Mouse (Mus musculus) kidney, adult 2 months (tissue): ENCODE measurements at regions not wholly inside any gene's neighbourhood (a gene's known extent, or its start where the extent isn't known, plus 50 kb on each side); places are given as distances from the start of the nearest gene placed in this dataset.
"Not testable (repeated sequence)": the region's sequence is repeated elsewhere in the genome, so short reads cannot be mapped to it uniquely, and the experiment has no call there.

Experiments
- DNase-seq: peaks from one replicate; pipeline ENCODE4 v3.0.0; 2021
- H3K27ac ChIP-seq: fragments of 200-500 bp; 2 replicates; pipeline ENCODE4 v1.5.1; 2012; ENCODE audit warnings: low read depth, low read length, control low read depth, inconsistent platforms; ENCODE audit not compliant: insufficient read depth
- H3K27me3 ChIP-seq: fragments of 200-500 bp; replicated peaks from 2 replicates; pipeline ENCODE4 v1.6.1; 2012; ENCODE audit warnings: mild to moderate bottlenecking, moderate library complexity, low read length, inconsistent platforms; ENCODE audit not compliant: control insufficient read depth, insufficient read depth
- H3K36me3 ChIP-seq: fragments of 200-500 bp; 2 replicates; pipeline ENCODE4 v1.6.1; 2012; ENCODE audit warnings: mild to moderate bottlenecking, moderate library complexity, low read length, inconsistent platforms; ENCODE audit not compliant: control insufficient read depth, insufficient read depth
- H3K4me1 ChIP-seq: fragments of 200-500 bp; 2 replicates; pipeline ENCODE4 v1.6.1; 2011; ENCODE audit warnings: low read length; ENCODE audit not compliant: control insufficient read depth, insufficient read depth
- H3K4me3 ChIP-seq: fragments of 200-500 bp; 2 replicates; pipeline ENCODE4 v1.5.1; 2011; ENCODE audit warnings: mild to moderate bottlenecking, low read depth, low read length, control low read depth; ENCODE audit not compliant: insufficient read depth
- CTCF ChIP-seq: fragments of 200-500 bp; conservative IDR thresholded peaks from 2 replicates; pipeline ENCODE4 v1.5.1; 2011; ENCODE audit warnings: low read depth, mild to moderate bottlenecking, control low read depth, low read length, moderate library complexity, mixed read lengths; ENCODE audit not compliant: insufficient read depth, insufficient read length
- POLR2A ChIP-seq: fragments of 200-500 bp; IDR thresholded peaks from one replicate; pipeline ENCODE4 v1.6.1; 2011; ENCODE audit warnings: low read depth, low read length, control low read depth
- WGBS: fragments of 180-500 bp; shearing (Covaris S2); methylation state at CpG from one replicate; pipeline ENCODE4 v1.1.7; 2018; 5-methylcytosine and 5-hydroxymethylcytosine counted together

- WGBS: 60% methylated on average over 2 of the region's 2 CpGs
- Histone ChIP-seq H3K4me1 (no peaks in the 10 kb centered on the region), H3K27ac (no peak overlapping the region), H3K4me3 (no peak overlapping the region), H3K36me3 (no peaks in the 10 kb centered on the region), H3K27me3 (no peaks in the 10 kb centered on the region)
- no peak for DNase-seq
- TF ChIP-seq POLR2A (no peak), CTCF (no peak)
These were observed 448.0 kb upstream of the Cox7c start for GRCm38 (mm10) chr13:86494721-86495120.

GRCm38 (mm10) chr13:86468752-86469151, 422.0 kb upstream of the Cox7c start:
- Histone ChIP-seq H3K4me3 (no peak overlapping the region), H3K27me3 (no peaks in the 10 kb centered on the region), H3K27ac (no peak overlapping the region), H3K36me3 (no peaks in the 10 kb centered on the region), H3K4me1 (no peaks in the 10 kb centered on the region)
- whole genome bisulfite sequencing: 58% methylated on average over 4 of the region's 4 CpGs
- no peak for DNase-seq
- TF ChIP-seq CTCF (no peak), POLR2A (no peak)

GRCm38 (mm10) chr13:86422646-86423045, 375.9 kb upstream of the Cox7c start:
- 80% methylated on average over 2 of the region's 2 CpGs for WGBS
- TF ChIP-seq CTCF (no peak), POLR2A (no peak)

GRCm38 (mm10) chr13:86381363-86381762, 334.7 kb upstream of the Cox7c start:
- no peaks in the 10 kb centered on the region for H3K27me3 ChIP-seq
- no peak overlapping the region for H3K4me3 ChIP-seq
- no peak for DNase-seq
- H3K27ac ChIP-seq: no peak overlapping the region
- 81% methylated on average over 3 of the region's 3 CpGs for WGBS
- TF ChIP-seq POLR2A (no peak), CTCF (no peak)
- H3K4me1 ChIP-seq: no peaks in the 10 kb centered on the region
- no peaks in the 10 kb centered on the region for H3K36me3 ChIP-seq

More at GRCm38 (mm10) chr13:86422646-86423045, 375.9 kb upstream of the Cox7c start:
- Histone ChIP-seq H3K4me3 (no peak overlapping the region), H3K36me3 (no peaks in the 10 kb centered on the region), H3K27me3 (no peaks in the 10 kb centered on the region), H3K27ac (no peak overlapping the region), H3K4me1 (no peaks in the 10 kb centered on the region)
- no peak for DNase-seq

- H3K27ac ChIP-seq, H3K4me3 ChIP-seq, H3K27me3 ChIP-seq, H3K36me3 ChIP-seq, H3K4me1 ChIP-seq: not testable (repeated sequence)
- peak; percentile 27 for DNase-seq
- WGBS: 37% methylated on average over 7 of the region's 7 CpGs
These were observed 332.5 kb upstream of the Cox7c start for GRCm38 (mm10) chr13:86379168-86379567.

GRCm38 (mm10) chr13:86375836-86376235, 329.1 kb upstream of the Cox7c start:
- H3K27ac ChIP-seq: no peak overlapping the region
- no peaks in the 10 kb centered on the region for H3K36me3 ChIP-seq
- no peak for TF ChIP-seq POLR2A
- TF ChIP-seq CTCF: no peak
- no peaks in the 10 kb centered on the region for H3K27me3 ChIP-seq
- no peak overlapping the region for H3K4me3 ChIP-seq
- DNase-seq: no peak
- H3K4me1 ChIP-seq: no peaks in the 10 kb centered on the region

GRCm38 (mm10) chr13:86345931-86346330, 299.2 kb upstream of the Cox7c start:
- H3K27ac ChIP-seq: no peak overlapping the region
- WGBS: 56% methylated on average over 2 of the region's 2 CpGs
- no peak for DNase-seq
- no peaks in the 10 kb centered on the region for H3K4me1 ChIP-seq
- H3K4me3 ChIP-seq: no peak overlapping the region
- H3K36me3 ChIP-seq: no peaks in the 10 kb centered on the region
- TF ChIP-seq POLR2A: no peak
- TF ChIP-seq CTCF: no peak
- no peaks in the 10 kb centered on the region for H3K27me3 ChIP-seq

- no peaks in the 10 kb centered on the region for H3K4me1 ChIP-seq
- TF ChIP-seq CTCF (no peak), POLR2A (no peak)
- H3K27me3 ChIP-seq: no peaks in the 10 kb centered on the region
- DNase-seq: no peak
- no peak overlapping the region for H3K27ac ChIP-seq
- H3K36me3 ChIP-seq: no peaks in the 10 kb centered on the region
- 94% methylated on average over 2 of the region's 2 CpGs for WGBS
- no peak overlapping the region for H3K4me3 ChIP-seq
These were observed 298.4 kb upstream of the Cox7c start for GRCm38 (mm10) chr13:86344922-86345694.
